Mouse (Mus musculus) urinary bladder, postnatal 14 days (tissue): ENCODE data around the gene Erc1.
A peak's percentile ranks its signal among the peaks of the same experiment; 100 is the strongest.

Experiments used
- DNase-seq: peaks from one replicate; pipeline ENCODE4 v3.0.0; 2021; ENCODE audit warnings: low spot score

The Erc1 gene

DNA sequence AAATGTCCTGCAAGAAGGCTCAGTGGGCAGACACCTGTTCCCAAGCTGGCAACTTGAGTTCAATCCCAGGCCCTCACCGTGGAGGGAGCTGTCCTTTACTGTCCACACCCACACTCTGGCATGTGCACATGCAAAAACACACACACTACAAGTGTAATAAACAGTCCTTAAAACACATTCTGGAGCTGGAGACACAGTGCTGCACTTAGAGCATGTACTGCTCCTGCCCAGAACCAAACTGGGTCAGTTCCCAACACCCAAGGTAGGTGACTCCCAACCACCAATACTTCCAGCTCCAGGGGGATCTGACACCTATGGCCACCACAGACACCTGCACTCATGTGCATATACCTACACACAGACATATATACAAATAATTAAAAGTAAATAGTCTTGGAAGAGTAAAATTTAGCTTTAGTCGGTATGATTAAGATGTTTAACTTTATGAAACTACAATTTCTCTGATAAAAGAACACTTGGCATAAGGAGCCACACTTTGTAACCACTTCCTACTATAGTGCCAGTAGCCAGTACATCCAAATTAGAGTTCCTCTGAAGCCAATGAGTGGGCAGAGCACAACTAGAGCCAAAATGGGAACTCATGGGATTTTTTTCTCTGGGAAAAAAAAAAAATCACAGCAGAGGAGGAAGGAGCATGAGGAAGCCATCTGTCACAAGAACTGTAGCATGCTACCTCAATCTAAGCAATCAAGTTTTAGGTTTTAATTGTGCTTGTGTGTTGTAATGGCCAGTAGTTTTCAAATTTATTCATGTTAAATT lies 39.1 kb downstream of the Erc1 start:
- no peak for DNase-seq

DNA sequence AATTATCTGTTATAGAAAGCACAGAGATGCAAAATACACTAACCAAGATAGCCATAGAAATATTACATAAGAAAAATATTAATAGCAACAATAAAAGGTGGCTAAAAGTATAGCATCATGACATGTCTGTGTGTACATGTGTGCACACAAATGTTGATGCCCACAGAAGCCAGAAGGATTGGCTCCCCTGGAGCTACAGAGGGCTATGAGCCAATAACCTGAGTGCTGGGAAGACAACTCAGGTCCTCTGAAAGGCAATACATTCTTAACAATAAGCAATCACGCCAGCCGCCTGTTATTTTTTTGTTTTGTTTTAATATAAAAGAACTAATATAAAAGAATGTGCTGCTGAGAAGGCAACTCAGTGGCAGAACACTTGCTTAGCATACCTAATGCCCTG lies 44.7 kb downstream of the Erc1 start:
- no peak for DNase-seq

DNA sequence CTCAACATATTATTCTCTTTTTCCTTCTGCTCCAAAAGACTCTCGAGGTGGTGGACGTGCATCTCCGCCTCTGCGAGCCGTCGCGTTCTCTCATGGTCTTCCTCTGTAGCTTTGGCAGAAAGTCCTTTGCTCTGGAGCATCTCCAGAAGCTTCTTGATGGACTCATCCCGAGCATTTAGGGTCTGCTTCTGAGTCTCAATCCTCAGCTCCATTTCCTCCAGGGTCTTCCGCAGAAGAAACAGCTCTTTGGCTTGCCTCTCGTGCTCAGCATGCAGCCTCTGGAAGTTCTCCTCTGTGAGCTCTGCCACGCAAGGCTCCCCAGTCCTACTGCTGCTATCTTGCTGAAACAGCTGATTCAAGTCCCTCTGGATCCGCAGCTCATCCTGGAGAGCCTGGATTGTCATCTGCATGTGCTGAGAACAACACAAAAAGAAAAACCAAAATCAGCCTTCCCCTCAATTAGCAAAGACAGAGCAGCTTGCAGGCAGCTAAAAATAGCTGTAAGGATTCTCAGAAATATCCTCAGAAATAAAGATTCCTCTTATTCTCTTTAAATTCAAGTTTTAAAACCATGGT lies 51.0 kb downstream of the Erc1 start:
- no peak for DNase-seq

DNA sequence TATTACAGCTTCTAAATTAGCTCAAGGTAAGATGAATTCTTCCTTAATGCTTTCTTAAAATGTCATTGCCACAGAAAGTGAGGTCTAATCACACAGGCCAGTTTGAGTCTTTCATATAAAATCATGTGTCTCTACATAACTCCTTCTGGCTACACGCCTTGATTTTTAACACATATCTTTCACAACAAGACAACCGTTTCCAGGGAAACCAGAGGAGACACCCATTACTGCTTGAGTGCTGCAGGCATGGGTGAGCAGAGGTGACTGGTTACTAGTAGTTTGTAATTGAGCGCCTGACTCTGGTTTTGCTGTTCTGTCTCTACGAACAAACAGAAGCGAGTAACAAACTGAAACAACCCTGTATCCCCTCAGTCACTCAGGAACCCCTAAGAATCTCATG lies 51.7 kb downstream of the Erc1 start:
- DNase-seq, result no peak

DNA sequence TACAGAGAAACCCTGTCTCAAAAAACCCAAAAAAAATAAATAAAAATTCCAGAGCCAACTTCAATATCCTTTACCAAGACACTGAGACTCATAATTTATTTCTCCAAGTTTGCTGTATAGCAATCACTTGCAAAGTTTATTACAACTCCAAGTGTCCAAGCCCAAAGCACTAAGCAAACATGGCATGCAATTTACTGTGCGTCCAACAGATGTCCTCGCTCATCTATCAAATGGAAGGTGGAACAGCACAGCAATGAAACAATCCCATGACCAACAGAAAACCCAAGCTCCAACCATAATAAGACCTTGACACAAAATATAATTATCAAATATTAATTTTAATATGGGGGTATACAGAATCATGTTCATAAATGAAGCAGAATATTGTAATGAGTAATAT lies 55.4 kb downstream of the Erc1 start:
- DNase-seq, result peak; percentile 58

DNA sequence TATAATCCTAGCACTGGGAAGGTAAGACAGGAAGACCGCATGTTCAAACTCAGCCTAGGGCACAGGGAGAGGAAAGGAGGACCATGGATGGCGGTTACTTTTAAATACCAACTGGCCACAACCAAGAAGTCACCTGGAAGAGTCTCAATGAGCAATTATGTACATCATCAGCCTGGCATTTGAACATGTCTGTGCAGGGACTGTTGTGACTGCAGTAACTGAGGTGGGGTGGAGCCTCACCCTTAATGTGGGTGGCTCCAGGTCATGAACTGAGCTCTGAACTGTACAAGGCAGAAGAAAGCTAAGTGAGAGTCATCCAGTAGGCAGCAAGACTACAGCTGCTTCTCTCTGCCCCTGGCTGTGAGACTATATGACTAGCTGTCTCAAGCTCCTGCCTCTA lies 65.6 kb downstream of the Erc1 start:
- peak; percentile 47 for DNase-seq

DNA sequence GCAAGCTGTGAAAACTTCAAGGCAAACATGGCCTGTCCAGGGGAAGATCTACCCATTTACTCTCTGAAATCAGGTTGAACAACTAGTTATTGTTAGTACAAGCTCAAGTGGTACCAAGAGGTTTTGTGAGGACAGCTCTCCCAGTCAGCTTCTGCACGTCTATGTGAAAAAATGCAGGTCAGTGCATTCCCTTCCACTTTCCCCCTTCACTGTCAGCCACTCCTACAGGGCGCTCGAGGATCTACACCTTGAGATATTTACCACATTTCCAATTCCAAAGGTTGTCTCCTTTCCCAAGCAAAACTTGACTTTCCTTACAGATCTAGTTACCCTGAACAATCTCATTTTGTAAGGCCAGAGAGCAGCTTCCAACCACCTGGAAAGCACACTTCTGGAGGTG lies 66.9 kb downstream of the Erc1 start:
- no peak for DNase-seq

DNA sequence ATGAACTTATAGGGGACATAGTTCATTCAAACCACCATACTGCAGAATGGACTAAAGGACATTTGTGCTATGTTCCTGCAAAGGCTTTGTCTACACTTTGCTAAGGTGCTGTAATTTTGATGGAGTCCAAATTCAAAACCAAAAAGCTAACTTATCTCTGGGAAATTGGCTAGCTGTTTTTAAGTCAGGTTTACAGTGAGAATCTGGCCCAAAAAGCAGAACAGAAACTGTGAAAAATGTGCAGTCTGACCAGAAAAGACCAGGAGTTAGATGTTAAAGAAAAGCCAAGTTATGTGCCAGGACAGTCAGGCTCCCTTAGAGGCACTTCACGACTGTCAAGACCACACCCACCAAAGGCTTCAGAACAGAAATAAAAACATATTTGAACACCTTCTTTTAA lies 79.2 kb downstream of the Erc1 start:
- DNase-seq, result no peak

DNA sequence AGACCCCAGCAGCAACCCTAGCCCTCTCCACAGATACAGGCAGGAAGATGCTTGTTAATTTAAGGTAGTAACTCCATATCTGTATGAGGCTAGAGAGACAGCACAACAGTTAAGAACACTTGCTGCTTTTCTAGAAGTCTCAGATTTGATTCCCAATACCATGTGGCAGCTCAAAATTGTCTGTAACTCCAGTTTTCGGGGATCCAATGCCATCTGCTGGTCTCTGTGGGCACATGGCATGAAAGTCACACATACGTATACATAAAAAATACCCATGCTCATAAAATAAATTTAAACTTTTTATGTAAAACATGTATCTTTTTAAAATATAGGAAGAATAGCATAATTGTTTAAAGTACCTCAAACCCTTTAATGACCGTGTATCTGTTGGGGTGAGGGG lies 83.6 kb downstream of the Erc1 start:
- no peak for DNase-seq

DNA sequence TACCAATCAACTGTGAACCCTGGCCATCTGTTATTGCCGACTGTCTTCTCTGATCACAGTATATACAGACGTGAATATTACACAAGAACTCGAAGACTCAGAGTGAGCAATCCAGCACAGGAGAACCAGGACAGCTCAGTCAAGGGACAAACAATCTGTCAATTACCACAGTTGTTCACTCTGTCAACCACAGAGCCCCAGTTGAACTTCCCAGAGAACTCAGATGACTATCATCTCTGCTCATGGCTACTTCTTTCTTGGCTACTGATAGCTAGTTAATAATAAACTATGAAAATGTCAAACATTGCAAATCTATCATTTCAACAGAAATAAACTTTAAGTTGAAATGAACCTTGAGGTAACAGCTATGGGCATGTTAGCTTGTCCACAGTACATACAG lies 88.1 kb downstream of the Erc1 start:
- no peak for DNase-seq

DNA sequence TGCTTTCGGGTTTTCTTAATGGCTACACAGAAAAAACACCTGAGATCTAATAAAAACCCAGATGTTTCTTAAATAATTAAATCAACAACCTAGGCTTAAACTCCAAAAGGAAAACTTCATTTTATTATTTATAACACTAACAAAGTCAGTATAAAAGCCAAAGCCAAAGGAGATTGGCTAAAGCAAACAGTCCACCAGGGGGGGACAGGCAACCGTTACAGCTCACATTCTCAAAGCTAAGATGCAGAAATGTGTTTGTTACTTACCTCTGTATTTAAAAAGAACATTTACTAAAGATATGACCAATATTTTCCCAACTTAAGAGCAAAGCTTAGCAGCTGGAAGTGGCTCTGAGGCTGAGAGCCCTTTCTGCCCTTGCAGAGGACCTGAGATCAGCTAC lies 89.5 kb downstream of the Erc1 start:
- DNase-seq, result no peak

DNA sequence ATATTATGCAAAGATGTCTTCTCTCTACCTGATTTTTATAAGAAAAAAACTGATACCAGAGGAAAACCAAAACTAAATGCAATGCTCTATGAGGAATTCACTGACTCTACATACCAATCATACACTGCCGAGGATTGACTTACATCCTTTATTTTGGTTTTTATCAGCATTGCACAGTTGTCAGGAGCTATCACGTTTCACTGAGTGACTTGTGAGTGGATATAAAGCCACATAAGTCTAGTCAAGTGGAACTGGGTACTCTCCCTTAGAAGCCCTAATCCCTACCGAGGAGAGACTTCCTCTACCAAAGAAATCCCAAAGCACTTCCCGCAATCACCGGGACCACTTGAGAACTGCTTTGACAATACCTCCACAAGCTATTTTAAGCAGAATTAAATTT lies 90.2 kb downstream of the Erc1 start:
- no peak for DNase-seq

DNA sequence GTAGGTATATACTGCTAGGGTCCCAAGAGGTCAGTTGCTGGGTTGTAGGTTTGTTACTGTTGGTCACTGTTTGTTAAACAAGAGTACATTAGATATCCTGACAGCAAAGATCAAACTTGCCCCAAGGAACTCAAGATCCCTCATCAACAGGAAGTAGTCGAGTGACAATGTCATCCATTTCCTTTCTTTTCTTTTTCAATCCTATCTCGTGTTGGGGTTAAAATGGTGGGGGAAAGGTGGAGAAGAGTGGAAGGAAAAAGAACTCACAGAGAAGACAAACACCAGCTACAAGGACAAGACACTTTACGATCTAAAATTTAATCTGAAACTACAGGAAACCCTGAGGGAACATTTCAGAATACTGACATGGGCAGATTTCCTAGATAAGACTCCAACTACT lies 92.1 kb downstream of the Erc1 start:
- no peak for DNase-seq

DNA sequence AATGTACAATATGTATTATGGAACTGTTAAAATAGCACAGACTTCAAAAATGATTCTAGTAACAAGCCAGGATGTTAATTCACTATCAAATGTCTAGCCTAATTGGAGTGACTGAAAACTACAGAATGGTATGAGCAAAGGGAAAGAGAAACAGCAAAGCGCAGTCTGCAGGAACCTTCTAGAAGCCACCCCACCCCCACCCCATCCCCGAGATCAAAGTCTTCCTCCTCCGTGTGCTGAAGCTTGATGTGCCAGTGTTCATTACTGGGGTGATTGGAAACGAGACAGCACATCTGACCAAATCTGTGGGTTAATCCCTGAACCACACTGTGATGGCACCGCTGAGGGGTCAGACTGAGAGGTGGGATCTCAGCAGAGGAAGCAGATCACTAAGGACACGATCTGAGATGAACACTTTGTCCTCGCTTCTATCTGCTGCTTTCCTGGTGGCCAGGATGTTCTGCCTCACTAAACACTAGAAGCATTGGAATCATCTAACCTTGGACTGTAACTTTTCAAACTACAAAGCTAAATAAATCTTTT lies 98.8 kb downstream of the Erc1 start:
- DNase-seq, result no peak

DNA sequence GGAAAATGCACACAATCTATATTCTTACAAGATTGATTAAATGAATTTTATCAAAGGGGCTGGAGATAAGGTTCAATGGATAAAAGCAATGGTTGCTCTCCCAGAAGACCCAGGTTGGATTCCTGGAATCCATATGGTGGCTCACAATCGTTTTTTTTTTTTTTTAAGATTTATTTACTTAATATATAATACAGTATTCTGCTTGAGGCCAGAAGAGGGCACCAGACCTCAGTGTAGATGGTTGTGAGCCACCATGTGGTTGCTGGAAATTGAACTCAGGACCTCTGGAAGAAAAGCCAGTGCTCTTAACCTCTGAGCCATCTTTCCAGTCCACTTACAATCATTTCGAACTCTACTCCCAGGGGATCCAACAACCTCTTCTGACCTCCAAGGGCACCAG lies 106.1 kb downstream of the Erc1 start:
- DNase-seq, result no peak

DNA sequence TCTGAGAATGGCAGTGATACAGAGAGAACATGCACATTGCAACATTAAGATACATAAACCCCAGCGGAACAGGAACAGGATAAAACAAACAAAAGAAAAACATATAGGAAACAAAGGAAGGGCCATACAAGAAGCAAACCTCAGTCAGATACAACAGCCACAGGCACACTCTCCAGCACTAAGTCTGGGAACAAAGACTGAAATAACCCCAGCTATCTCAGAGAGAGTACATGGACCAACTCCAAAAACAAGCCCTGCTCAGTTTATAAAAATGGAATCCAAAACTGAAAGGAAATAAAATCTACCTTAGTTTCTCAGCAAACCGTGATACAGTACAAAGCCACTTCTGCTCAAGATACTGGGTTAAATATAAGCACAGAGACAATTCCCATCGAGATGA lies 107.4 kb downstream of the Erc1 start:
- no peak for DNase-seq

DNA sequence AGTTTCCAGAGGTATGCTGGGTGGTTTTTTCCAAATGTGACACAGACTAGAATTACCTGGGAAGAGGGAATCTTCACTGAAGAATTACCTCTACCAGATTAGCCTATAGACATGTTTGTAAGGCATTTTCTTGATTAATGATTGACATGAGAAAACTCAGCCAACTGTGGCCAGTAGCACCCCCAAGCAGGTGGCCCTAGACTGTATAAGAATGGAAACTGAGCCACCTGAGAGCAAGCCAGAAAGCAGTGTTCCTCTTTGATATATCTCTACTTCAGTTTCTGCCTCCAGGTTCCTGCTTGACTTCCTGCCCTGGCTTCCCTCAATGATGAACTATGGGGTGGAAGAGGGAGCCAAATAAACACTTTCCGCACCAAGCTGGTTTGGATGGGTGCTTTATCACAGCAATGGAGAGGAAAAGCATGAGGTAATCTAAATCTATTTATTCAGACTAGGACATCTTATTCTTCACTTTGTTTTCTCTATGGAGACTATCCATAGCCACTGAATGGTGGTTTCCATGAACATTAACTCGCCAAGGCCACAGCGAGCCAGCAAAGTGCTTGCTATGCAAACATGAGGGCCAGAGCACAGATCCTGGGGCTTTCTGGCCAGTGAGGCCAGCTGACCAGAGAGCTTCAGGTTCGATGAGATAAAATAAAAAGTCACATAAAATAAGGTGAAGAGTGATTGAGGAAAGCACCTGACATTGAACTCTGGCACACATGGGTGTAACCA lies 109.2 kb downstream of the Erc1 start:
- DNase-seq, result no peak

DNA sequence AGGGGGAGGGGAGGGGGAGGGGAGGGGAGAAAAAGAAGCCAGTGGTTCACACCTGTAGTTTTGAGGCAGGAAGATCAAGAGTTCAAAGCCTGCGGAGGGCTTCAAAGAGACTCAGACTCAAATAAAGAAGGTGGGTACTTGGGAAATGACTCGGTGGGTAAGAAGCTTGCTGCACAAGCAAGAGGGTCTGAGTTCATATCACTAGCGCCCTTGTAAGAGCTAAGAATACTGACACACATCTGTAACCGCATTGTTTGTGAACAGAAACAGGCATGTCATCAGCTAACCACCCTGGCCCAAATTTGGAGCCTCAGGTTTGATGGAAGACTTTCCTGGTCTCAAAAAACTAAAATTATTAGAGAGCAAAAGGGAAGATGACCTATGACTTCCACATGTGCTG lies 110.3 kb downstream of the Erc1 start:
- no peak for DNase-seq

DNA sequence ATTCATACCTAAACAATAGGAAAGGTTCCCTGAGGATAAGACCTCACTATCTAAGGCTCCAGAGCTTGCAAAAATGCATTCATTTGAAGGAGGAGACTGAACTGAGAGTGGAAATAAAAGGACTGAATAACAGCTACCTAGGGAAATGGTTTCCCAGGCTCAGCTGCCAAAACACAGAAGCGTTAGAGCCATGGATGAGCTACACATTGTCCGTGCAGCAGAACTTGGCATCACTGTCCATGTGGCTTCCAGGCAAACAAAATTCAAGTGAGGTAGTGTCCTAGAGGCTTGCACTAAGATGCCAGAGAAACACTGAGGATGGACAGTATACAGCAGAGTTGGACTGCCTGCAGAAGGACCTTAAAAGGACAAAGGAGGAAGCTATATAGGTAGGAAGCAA lies 112.0 kb downstream of the Erc1 start:
- peak; percentile 11 for DNase-seq

DNA sequence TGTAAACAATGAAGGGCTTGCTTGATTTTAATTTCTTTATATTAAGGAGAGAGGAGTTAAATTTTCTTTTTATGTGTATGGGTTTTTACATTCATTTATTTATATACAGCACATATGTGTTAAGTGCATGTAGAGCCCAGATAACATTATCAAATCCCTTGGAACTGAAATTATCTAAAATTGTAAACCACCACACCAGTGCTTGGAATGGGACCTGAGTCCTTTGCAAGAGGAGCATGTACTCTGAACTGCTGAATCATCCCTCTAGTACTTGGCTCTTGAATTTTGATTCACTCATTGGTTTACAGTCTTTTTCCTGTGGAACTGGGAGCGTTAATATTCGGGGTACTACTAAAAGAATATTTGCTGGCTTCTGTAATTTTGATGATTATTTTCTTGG lies 116.8 kb downstream of the Erc1 start:
- DNase-seq, result no peak

DNA sequence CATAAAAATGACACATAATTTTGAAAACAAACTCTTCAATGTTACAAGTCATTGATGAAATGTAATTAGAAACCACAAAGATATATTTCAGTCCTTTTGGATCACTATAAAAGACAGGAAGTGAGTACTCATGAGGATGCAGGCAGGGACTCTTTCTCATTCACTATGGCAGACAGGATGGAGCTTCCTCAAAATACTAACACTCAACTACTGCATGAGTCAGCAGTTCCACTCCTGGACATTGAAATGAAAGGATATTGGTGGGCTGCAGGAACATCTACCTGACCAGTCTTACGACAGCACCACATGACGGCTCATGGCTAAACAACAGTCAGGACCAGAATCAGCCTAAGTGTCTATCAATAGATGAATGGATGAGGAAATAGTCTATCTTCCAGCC lies 132.7 kb downstream of the Erc1 start:
- DNase-seq, result no peak

DNA sequence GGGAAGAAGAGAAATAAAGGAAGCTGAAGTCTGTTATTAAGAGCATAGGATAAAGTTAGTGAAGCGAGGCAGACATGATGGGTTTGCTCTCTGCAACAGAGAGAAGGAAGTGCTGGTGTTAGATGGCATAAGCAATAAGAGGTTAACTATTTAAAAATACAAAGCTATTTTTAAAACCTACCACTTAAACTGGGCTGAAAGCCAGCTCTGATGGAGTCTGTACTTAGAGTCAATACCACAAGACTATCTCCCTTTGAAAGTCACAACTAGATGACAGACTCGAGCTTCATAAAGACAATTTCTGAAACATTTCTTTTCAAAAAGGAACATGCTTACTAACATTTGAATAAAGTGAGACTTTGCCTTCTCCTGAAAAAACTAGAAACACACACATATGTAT lies 134.0 kb downstream of the Erc1 start:
- no peak for DNase-seq

DNA sequence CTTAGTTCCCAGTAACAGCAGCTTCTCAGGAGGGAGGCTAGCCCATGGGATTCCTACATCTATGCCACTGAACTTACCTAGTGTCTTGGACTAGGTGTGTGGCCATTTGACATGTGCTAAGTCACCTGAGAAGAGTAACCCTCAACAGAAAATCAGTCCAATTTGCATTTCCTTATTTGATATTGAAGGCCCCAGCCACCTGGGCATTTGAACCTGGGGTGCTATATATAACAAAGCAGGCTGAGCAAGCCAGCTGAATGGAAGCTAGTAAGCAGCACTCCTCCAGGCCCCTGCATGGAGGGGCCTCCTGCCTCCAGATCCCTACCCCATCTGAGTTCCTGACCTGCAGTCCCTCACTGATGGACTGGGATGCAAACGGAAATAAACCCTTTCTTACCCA lies 135.5 kb downstream of the Erc1 start:
- no peak for DNase-seq
